Mouse (Mus musculus) ES-E14 (cell line): ENCODE measurements at regions not wholly inside any gene's neighbourhood (a gene's known extent, or its start where the extent isn't known, plus 50 kb on each side); places are given as distances from the start of the nearest gene placed in this dataset.

ENCODE experiments used
- DNase-seq: peaks from one replicate; pipeline ENCODE4 v3.0.0-alpha.2; 2013; ENCODE audit warnings: low read depth, low spot score
- H3K27ac ChIP-seq: 2 replicates; pipeline ENCODE4 v1.5.1; 2012; ENCODE audit warnings: low read depth, mild to moderate bottlenecking, low read length, moderate library complexity, mixed read lengths; ENCODE audit not compliant: poor library complexity, insufficient read depth, severe bottlenecking
- H3K36me3 ChIP-seq: 2 replicates; pipeline ENCODE4 v1.6.1; 2012; ENCODE audit warnings: mild to moderate bottlenecking, low read length, moderate library complexity, mixed read lengths; ENCODE audit not compliant: control insufficient read depth, poor library complexity, insufficient read depth, severe bottlenecking
- H3K4me1 ChIP-seq, 2 experiments: fragments of 150-350 bp in 1 of 2; sonication (generic) in 1 of 2; 2 replicates each; pipeline ENCODE4 v1.6.1; 2012; ENCODE audit warnings: low read length in 2 of 2, mild to moderate bottlenecking in 1 of 2, mixed read lengths in 1 of 2; ENCODE audit not compliant: control insufficient read depth in 2 of 2, insufficient read depth in 2 of 2, poor library complexity in 1 of 2
- H3K4me3 ChIP-seq, 2 experiments: fragments of 150-350 bp in 1 of 2; sonication (generic) in 1 of 2; 2 replicates each; pipeline ENCODE4 v1.5.1; 2012; ENCODE audit warnings: low read length in 2 of 2, low read depth in 1 of 2, mild to moderate bottlenecking in 1 of 2, mixed read lengths in 1 of 2; ENCODE audit not compliant: insufficient read depth in 1 of 2, poor library complexity in 1 of 2, severe bottlenecking in 1 of 2
- H3K9ac ChIP-seq: 2 replicates; pipeline ENCODE4 v1.6.1; 2012; ENCODE audit warnings: low read depth, mild to moderate bottlenecking, low read length, mixed read lengths; ENCODE audit not compliant: poor library complexity, insufficient read depth, severe bottlenecking
- H3K9me3 ChIP-seq: fragments of 150-350 bp; sonication (generic); 2 replicates; pipeline ENCODE4 v1.6.1; 2012; ENCODE audit warnings: low read depth, mild to moderate bottlenecking, low read length; ENCODE audit not compliant: control insufficient read depth, insufficient read depth
- CHD2 ChIP-seq: IDR thresholded peaks from 2 replicates; pipeline ENCODE4 v1.6.1; 2014; ENCODE audit warnings: mild to moderate bottlenecking, low read depth, low read length, inconsistent platforms
- HCFC1 ChIP-seq: IDR thresholded peaks from 2 replicates; pipeline ENCODE4 v1.6.1; 2012; ENCODE audit warnings: low read length, inconsistent platforms, borderline replicate concordance; ENCODE audit not compliant: insufficient read depth
- MAFK ChIP-seq: IDR thresholded peaks from 2 replicates; pipeline ENCODE4 v1.6.1; 2014; ENCODE audit warnings: mild to moderate bottlenecking, low read depth, low read length, inconsistent platforms; ENCODE audit not compliant: insufficient read depth
- ZC3H11A ChIP-seq: IDR thresholded peaks from 2 replicates; pipeline ENCODE4 v1.6.1; 2012; ENCODE audit warnings: low read depth, mild to moderate bottlenecking, inconsistent platforms, low read length, borderline replicate concordance
- ZNF384 ChIP-seq: IDR thresholded peaks from 2 replicates; pipeline ENCODE4 v1.6.1; 2012; ENCODE audit warnings: low read depth, low read length, inconsistent platforms
- in situ Hi-C, 2 experiments: fragments of 600-800 bp; cut with MboI; formaldehyde crosslinking; loops; one replicate each; pipeline ENCODE4 v1.15.1; 2025; ENCODE audit warnings: low sequenced_read_pairs in 2 of 2, inconsistent platforms in 1 of 2; ENCODE audit not compliant: unreplicated experiment in 2 of 2

GRCm38 (mm10) chr1:194341758-194342157 lies 276.3 kb upstream of the Plxna2 start:
- no peak for DNase-seq
- no peak overlapping the region for H3K27ac ChIP-seq
- in situ Hi-C loops: no loop called here
- H3K36me3 ChIP-seq: no peaks in the 10 kb centered on the region
- TF ChIP-seq ZC3H11A: no peak
- no peak overlapping the region for H3K4me3 ChIP-seq
- H3K9me3 ChIP-seq: no peaks in the 10 kb centered on the region
- H3K4me1 ChIP-seq: no peaks in the 10 kb centered on the region
- H3K9ac ChIP-seq: no peak overlapping the region

GRCm38 (mm10) chr1:194334752-194335719 lies 283.0 kb upstream of the Plxna2 start:
- in situ Hi-C loops: no loop called here
- H3K36me3 ChIP-seq: no peaks in the 10 kb centered on the region
- no peak for DNase-seq

DNA sequence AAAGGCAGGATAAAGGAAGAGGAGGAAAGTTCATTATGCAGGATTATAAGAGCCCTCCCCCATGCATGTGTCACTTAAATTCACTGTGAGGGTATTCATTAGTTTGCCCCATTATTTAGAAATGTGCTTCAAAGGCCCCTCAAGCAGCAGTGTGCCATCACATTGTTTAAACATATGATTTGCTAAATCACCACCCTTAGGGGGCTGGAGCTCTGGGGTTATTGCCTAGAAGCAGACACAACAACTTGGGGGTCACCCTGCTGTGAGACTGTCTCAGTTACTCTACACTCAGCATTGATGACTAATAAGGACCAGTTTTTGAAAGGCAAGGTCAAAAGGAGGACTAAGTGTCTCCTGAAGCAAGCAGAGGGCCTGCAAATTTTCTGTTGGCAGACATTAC lies 285.4 kb upstream of the Plxna2 start:
- H3K36me3 ChIP-seq: no peaks in the 10 kb centered on the region
- H3K9me3 ChIP-seq: no peaks in the 10 kb centered on the region
- H3K4me3 ChIP-seq: no peak overlapping the region
- H3K4me1 ChIP-seq: no peaks in the 10 kb centered on the region
- no peak for DNase-seq
- in situ Hi-C loops: no loop called here
- no peak overlapping the region for H3K27ac ChIP-seq
- no peak for TF ChIP-seq MAFK
- TF ChIP-seq ZNF384: no peak
- no peak for TF ChIP-seq HCFC1
- TF ChIP-seq ZC3H11A: no peak
- TF ChIP-seq CHD2: no peak
- no peak overlapping the region for H3K9ac ChIP-seq

More at GRCm38 (mm10) chr1:194334752-194335719, 283.0 kb upstream of the Plxna2 start:
- TF ChIP-seq CHD2 (no peak), HCFC1 (no peak), ZNF384 (no peak), ZC3H11A (no peak), MAFK (no peak)
- no peaks in the 10 kb centered on the region for H3K9me3 ChIP-seq
- H3K4me3 ChIP-seq: no peak overlapping the region
- H3K4me1 ChIP-seq: no peaks in the 10 kb centered on the region
- no peak overlapping the region for H3K27ac ChIP-seq
- H3K9ac ChIP-seq: no peak overlapping the region

DNA sequence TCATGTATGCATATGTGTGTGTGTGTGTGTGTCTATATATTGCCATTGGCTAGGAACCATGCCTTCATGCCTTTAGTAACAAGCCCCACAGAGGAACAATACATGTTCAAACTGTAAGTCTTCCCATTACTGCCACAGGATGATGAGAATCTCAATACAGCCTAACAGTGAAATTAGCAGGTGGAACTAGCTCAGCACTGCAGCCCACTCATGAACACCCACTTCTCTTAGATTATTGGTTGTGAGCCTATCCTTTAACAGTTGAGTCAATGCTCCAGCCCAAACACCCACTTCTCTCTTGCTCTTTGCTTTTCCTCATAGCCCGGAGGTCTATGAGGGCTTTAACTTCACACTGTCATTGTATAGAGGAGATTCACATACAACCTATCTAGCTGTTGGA lies 287.5 kb upstream of the Plxna2 start:
- H3K9me3 ChIP-seq: no peaks in the 10 kb centered on the region
- no peak overlapping the region for H3K4me3 ChIP-seq
- H3K4me1 ChIP-seq: no peaks in the 10 kb centered on the region
- no peak overlapping the region for H3K9ac ChIP-seq
- DNase-seq: no peak
- no peak for TF ChIP-seq HCFC1
- no peak for TF ChIP-seq MAFK
- TF ChIP-seq CHD2: no peak
- TF ChIP-seq ZC3H11A: no peak
- no peak for TF ChIP-seq ZNF384
- no peaks in the 10 kb centered on the region for H3K36me3 ChIP-seq
- in situ Hi-C loops: no loop called here
- H3K27ac ChIP-seq: no peak overlapping the region
